Mouse (Mus musculus) colon, adult 2 months (tissue): ENCODE data around the gene Ttc9c. TPM values are rescaled to one million over a fixed set of nuclear protein-coding genes. Genes with fewer than 3 reads are reported as not detected.

Source experiments
- polyA plus RNA-seq: library from polyadenylated mRNA; depleted of rRNA; stranded (reverse); fragments of >200 nt; gene quantifications from 2 replicates; pipeline ENCODE4 v1.2.3, GENCODE M21; 2012; rRNA removed

Ttc9c gene
- polyA plus RNA-seq: 9.8 and 12.1 TPM in 2 replicates

GRCm38 (mm10) chr19:8818801-8819595, at the start of gene Ttc9c:
TSS of gene Ttc9c (minus strand) at chr19:8819333.

GRCm38 (mm10) chr19:8850402-8850901, 31.3 kb upstream of the Ttc9c start, which contains the start of gene Lrrn4cl:
TSS of gene Lrrn4cl (plus strand) at chr19:8850768.

GRCm38 (mm10) chr19:8839103-8839907, 20.2 kb upstream of the Ttc9c start, which contains the start of gene Gng3:
TSS of gene Gng3 (minus strand) at chr19:8839194.

DNA sequence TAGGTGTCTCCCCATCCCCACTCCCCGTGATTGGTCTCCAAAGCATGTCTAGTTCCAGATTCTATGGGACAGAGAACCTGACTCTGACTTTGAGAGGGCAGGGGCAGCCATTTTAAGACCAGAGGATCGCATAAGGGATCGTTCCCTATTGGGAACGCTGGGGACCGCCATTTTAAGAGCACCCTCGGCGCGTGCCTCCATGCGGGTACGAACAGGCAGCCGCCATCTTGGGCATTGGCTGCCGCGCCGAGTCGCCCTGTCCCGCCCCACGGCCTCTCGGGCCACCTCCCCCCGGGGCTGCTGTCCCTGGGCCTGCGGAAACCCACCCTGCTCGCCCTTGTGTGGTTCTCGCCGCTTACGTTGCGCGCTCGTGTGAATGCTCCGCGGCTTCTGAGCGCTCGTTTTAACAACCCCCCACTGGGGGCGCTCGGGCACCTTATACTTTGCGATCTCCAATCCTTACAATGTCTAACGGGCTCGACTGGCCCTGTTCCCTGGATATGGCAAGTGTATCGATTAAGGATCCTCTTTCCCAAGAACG, 18.2 kb upstream of the Ttc9c start, which contains the start of gene Bscl2:
TSS of gene Bscl2 (plus strand) at position 217 of the 541 bp plus-strand sequence.

DNA sequence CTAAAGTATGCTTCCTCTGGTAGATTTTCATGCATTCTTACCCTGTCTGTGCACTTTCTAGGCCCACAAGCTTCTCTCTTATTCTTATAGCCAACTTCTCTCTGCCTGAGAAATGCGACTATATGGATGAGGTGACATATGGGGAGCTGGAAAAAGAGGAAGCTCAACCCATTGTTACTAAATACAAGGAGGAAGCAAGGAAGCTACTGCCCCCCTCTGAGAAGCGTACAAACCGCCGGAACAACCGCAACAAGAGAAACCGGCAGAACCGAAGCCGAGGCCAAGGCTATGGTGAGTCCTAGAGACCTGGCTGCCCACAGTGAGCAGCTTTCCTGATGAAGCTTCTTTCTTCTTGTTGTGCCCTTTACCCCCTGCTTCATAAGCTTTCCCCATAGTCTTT, 10.5 kb upstream of the Ttc9c start, which contains the start of gene AC129217.1:
TSS of gene AC129217.1 (plus strand) at position 114 of the 400 bp plus-strand sequence.

GRCm38 (mm10) chr19:8819596-8820423, 677 bp upstream of the Ttc9c start, which contains the start of gene Hnrnpul2:
TSS of gene Hnrnpul2 (plus strand) at chr19:8820010.

GRCm38 (mm10) chr19:8802130-8802821, 16.9 kb downstream of the Ttc9c start, which contains the start of gene Zbtb3:
TSS of gene Zbtb3 (plus strand) at chr19:8802555.

DNA sequence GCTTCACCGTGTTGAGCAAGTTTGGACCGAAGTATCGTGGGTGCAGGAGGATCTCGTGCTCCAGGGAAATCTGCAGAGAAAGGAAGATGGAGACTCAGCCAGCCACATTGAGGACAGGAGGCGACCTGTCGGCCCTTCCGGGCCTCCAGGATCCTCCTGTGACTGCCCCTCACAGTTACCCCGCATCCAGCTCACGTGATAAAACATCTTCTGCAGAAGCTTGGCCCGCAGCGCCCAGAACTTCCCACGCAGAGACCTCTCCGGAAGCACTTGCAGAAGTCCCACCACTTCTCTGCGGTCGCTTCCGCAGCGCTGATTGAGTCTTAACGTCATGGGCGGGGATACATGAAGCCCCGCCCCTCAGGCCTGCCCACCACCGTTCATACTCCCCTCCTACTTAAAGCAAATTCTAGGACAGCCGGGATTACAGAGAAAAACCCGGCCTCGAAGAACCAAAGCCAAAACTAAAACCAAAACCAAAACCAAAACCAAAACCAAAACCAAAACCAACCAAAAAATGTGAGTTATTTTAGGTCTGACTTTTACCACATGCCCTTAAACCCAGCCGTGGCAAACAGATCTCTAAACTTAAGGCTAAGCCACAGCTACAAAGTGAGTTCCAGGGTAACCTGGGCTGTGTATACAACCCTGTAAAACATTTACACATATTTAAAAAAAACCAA, 20.7 kb downstream of the Ttc9c start, which contains the start of gene Polr2g:
TSS of gene Polr2g (minus strand) at position 314 of the 683 bp plus-strand sequence.

GRCm38 (mm10) chr19:8786008-8786781, 32.9 kb downstream of the Ttc9c start, which contains the start of gene Taf6l:
TSS of gene Taf6l (minus strand) at chr19:8786417.

DNA sequence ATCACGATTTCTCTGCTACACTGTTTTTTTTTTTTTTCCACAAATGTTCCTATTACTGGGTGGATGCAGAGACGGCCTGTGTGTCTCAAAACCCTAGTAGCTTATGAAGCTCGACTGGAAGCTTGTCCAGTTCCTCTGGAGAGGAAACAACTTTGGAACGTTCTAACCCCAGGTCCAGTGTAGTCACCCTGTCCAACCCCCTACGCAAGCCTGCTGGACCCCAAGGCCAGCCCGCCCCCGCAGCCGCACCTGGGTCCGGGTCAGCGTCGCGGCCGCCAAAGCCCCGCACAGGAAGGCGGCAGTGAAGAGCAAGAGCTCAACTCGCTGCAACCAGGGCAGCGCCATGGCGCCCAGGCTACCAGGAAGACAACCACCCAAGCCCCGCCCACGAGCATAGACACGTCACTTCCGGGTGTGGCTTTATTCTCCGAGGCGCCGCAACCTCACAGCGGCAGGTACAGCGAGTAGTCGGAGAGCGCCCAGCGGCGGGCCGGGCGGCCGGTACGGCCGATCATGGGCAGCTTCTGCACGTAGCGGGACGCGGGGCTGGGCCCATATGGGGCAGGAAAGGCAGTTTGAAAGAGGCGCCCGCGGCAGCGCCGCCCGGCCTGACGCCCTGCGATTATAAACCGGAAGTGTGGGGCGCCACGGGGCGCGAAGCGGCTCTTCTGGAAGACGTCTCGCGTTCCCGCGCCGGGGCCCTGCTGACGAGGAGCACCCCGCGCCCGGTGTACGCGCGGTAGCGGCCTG, 44.9 kb downstream of the Ttc9c start, which contains the start of gene Tmem179b:
TSS of gene Tmem179b (minus strand) at position 382 of the 750 bp plus-strand sequence.

GRCm38 (mm10) chr19:8770567-8771270, 48.4 kb downstream of the Ttc9c start, which contains the start of gene Tmem223:
TSS of gene Tmem223 (plus strand) at chr19:8770996.

Other genes starting within 250 kb of the Ttc9c start
- not detected in 2 replicates for gene Slc22a8, start 228.1 kb downstream of the Ttc9c start, polyA plus RNA-seq
- not detected in 2 replicates for gene Slc22a6, start 201.3 kb downstream of the Ttc9c start, polyA plus RNA-seq
- 8.6 and 12.4 TPM in 2 replicates for gene Chrm1, start 155.5 kb downstream of the Ttc9c start, polyA plus RNA-seq
- 77.3 and 84.0 TPM in 2 replicates for gene Slc3a2, start 96.0 kb downstream of the Ttc9c start, polyA plus RNA-seq
- gene Wdr74, start 83.5 kb downstream of the Ttc9c start, polyA plus RNA-seq: 23.1 and 24.6 TPM in 2 replicates
- not detected in 2 replicates for gene 1700092M07Rik, start 78.6 kb downstream of the Ttc9c start, polyA plus RNA-seq
- gene Stx5a, start 77.9 kb downstream of the Ttc9c start, polyA plus RNA-seq: 76.8 and 84.3 TPM in 2 replicates
- gene Nxf1, start 62.3 kb downstream of the Ttc9c start, polyA plus RNA-seq: 46.2 and 48.5 TPM in 2 replicates
- 138 and 175 TPM in 2 replicates for gene Tmem223, start 48.3 kb downstream of the Ttc9c start, polyA plus RNA-seq
- 72.7 and 126 TPM in 2 replicates for gene Tmem179b, start 44.9 kb downstream of the Ttc9c start, polyA plus RNA-seq
- gene Taf6l, start 32.9 kb downstream of the Ttc9c start, polyA plus RNA-seq: 9.5 and 9.9 TPM in 2 replicates
- gene Polr2g, start 20.8 kb downstream of the Ttc9c start, polyA plus RNA-seq: 17.4 and 20.0 TPM in 2 replicates
- gene Zbtb3, start 16.8 kb downstream of the Ttc9c start, polyA plus RNA-seq: 1.6 and 1.9 TPM in 2 replicates
- 23.2 and 24.4 TPM in 2 replicates for gene Hnrnpul2, start 677 bp upstream of the Ttc9c start, polyA plus RNA-seq
- 2.4 and 6.1 TPM in 2 replicates for gene AC129217.1, start 10.4 kb upstream of the Ttc9c start, polyA plus RNA-seq
- 125 and 157 TPM in 2 replicates for gene Bscl2, start 18.1 kb upstream of the Ttc9c start, polyA plus RNA-seq
- 2.1 and 2.8 TPM in 2 replicates for gene Gng3, start 19.9 kb upstream of the Ttc9c start, polyA plus RNA-seq
- gene Lrrn4cl, start 31.4 kb upstream of the Ttc9c start, polyA plus RNA-seq: 1.5 and 3.0 TPM in 2 replicates
- gene Ubxn1, start 52.2 kb upstream of the Ttc9c start, polyA plus RNA-seq: 113 and 124 TPM in 2 replicates
- gene Uqcc3, start 61.6 kb upstream of the Ttc9c start, polyA plus RNA-seq: 24.9 and 27.0 TPM in 2 replicates
- gene Lbhd1, start 64.4 kb upstream of the Ttc9c start, polyA plus RNA-seq: 0.76 and 1.1 TPM in 2 replicates
- gene Gm49403, start 64.6 kb upstream of the Ttc9c start, polyA plus RNA-seq: not detected in 2 replicates
- 9.0 and 12.8 TPM in 2 replicates for gene 1810009A15Rik, start 69.5 kb upstream of the Ttc9c start, polyA plus RNA-seq
- not detected in 2 replicates for gene Gm49416, start 69.6 kb upstream of the Ttc9c start, polyA plus RNA-seq
- 24.4 and 26.7 TPM in 2 replicates for gene Ints5, start 73.7 kb upstream of the Ttc9c start, polyA plus RNA-seq
- gene Ganab, start 78.7 kb upstream of the Ttc9c start, polyA plus RNA-seq: 94.0 and 114 TPM in 2 replicates
- gene B3gat3, start 101.0 kb upstream of the Ttc9c start, polyA plus RNA-seq: 114 and 123 TPM in 2 replicates
- gene Rom1, start 110.0 kb upstream of the Ttc9c start, polyA plus RNA-seq: 11.4 and 12.6 TPM in 2 replicates
- gene Eml3, start 110.2 kb upstream of the Ttc9c start, polyA plus RNA-seq: 34.6 and 42.8 TPM in 2 replicates
- gene Mta2, start 122.5 kb upstream of the Ttc9c start, polyA plus RNA-seq: 17.1 and 24.9 TPM in 2 replicates
- gene Tut1, start 134.5 kb upstream of the Ttc9c start, polyA plus RNA-seq: 14.7 and 16.6 TPM in 2 replicates
- 172 and 210 TPM in 2 replicates for gene Eef1g, start 147.7 kb upstream of the Ttc9c start, polyA plus RNA-seq
- 26.2 and 29.7 TPM in 2 replicates for gene Ahnak, start 170.0 kb upstream of the Ttc9c start, polyA plus RNA-seq